Mouse (Mus musculus): ENCODE results near the gene Siah1a. TPM values are rescaled to one million over a fixed set of nuclear protein-coding genes. Genes with fewer than 3 reads are reported as not detected.

Gene Siah1a
- polyA plus RNA-seq, 1 experiment from 2014 or later, result 75.6 TPM

DNA sequence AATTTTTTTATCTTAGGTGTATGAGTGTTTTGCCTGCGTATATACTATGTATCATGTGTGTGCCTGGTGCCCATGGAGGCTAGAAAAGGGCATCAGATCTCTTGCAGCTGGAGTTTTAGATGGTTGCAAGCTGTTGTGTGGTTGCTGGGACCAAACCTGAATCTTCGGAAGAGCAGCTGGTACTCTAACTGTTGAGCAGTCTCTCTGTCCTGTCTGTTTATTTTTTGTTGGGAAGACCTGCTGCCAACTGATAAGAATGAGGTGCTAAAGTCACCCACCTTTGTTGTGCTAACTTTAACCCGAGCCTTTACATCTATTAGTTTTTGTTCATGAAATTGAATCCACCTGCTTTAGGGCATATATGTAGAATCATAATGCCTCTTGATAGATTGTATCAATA lies 43.3 kb downstream of the Siah1a start:
- Histone ChIP-seq H3K27me3 (ENCODE audit: control insufficient read depth, insufficient read depth, low read length) (no peaks in the 10 kb centered on the region), H3K4me3 (ENCODE audit: low read depth, low read length) (no peak overlapping the region), H3K4me2 (ENCODE audit: low read depth) (no peak overlapping the region), H3K4me1 (ENCODE audit: control insufficient read depth, insufficient read depth, low read length) (no peaks in the 10 kb centered on the region), H3K9ac (ENCODE audit: low read length) (no peak overlapping the region), H3K27ac (ENCODE audit: low read depth, low read length) (no peak overlapping the region), H3K36me3 (ENCODE audit: control insufficient read depth, insufficient read depth, low read length) (no peaks in the 10 kb centered on the region), H3K9me3 (ENCODE audit: control insufficient read depth, low read length) (no peaks in the 10 kb centered on the region)
- 91% methylated on average over 3 of the region's 3 CpGs for WGBS
- ATAC-seq (ENCODE audit: insufficient read depth, low FRiP score, low TSS enrichment), result no peak
- no peak for DNase-seq (ENCODE audit: low spot score)

DNA sequence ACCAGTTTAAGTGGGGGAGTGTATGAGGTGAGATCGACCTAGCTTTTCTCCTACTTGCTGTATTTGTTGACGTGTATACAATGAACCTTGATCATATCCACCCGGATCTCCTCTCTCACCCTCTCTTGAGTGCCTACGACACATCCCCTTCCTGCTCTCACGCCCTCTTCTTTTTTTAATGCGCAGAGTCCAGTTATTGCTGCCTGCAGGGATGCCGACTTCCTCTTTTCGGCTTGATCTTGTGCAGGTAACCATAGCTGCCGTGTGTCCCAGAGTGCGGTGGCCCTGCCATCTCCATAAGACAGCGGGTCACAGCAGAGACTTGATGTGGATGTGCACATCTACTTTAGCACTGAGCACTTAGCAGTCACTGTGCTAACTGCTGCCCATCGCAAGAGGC lies 46.3 kb downstream of the Siah1a start:
- WGBS, result 94% methylated on average over 12 of the region's 12 CpGs
- Histone ChIP-seq H3K4me3 (ENCODE audit: low read depth, low read length) (no peak overlapping the region), H3K27ac (ENCODE audit: low read depth, low read length) (no peak overlapping the region), H3K9me3 (ENCODE audit: control insufficient read depth, low read length) (no peaks in the 10 kb centered on the region), H3K27me3 (ENCODE audit: control insufficient read depth, insufficient read depth, low read length) (no peaks in the 10 kb centered on the region), H3K4me2 (ENCODE audit: low read depth) (no peak overlapping the region), H3K36me3 (ENCODE audit: control insufficient read depth, insufficient read depth, low read length) (no peaks in the 10 kb centered on the region), H3K9ac (ENCODE audit: low read length) (no peak overlapping the region), H3K4me1 (ENCODE audit: control insufficient read depth, insufficient read depth, low read length) (no peaks in the 10 kb centered on the region)
- no peak for ATAC-seq (ENCODE audit: insufficient read depth, low FRiP score, low TSS enrichment)
- no peak for DNase-seq (ENCODE audit: low spot score)

GRCm38 (mm10) chr8:86698811-86699421 lies 46.8 kb downstream of the Siah1a start:
- no peak overlapping the region for H3K4me2 ChIP-seq (ENCODE audit: low read depth)
- no peaks in the 10 kb centered on the region for H3K4me1 ChIP-seq (ENCODE audit: control insufficient read depth, insufficient read depth, low read length)
- ATAC-seq (ENCODE audit: insufficient read depth, low FRiP score, low TSS enrichment) (no peak), DNase-seq (ENCODE audit: low spot score) (no peak)
- WGBS, result 81% methylated on average over 1 of the region's 1 CpGs
- H3K9ac ChIP-seq (ENCODE audit: low read length), result no peak overlapping the region
- no peak overlapping the region for H3K27ac ChIP-seq (ENCODE audit: low read depth, low read length)
- no peaks in the 10 kb centered on the region for H3K9me3 ChIP-seq (ENCODE audit: control insufficient read depth, low read length)
- no peaks in the 10 kb centered on the region for H3K36me3 ChIP-seq (ENCODE audit: control insufficient read depth, insufficient read depth, low read length)
- no peaks in the 10 kb centered on the region for H3K27me3 ChIP-seq (ENCODE audit: control insufficient read depth, insufficient read depth, low read length)
- no peak overlapping the region for H3K4me3 ChIP-seq (ENCODE audit: low read depth, low read length)

DNA sequence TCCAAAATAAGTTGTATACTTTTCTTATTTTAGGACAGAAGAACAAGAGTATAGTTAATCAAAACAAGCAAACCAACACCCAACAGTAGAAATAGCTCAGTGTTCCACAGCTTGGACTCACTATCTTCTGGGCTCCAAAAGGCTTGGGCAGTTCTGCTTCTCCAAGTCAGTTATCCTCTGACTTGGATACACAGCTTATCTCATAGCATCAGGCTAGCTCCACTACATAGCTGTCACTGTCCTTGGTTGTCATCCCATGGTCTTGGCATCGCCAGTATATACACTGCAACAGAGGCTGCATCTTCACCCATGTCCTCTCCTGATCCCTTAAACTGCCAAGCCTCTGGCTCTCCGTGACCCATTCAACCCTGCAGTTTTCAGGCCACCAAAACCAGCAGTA lies 50.0 kb downstream of the Siah1a start:
- Histone ChIP-seq H3K4me2 (ENCODE audit: low read depth) (no peak overlapping the region), H3K9me3 (ENCODE audit: control insufficient read depth, low read length) (no peaks in the 10 kb centered on the region), H3K27me3 (ENCODE audit: control insufficient read depth, insufficient read depth, low read length) (no peaks in the 10 kb centered on the region), H3K36me3 (ENCODE audit: control insufficient read depth, insufficient read depth, low read length) (no peaks in the 10 kb centered on the region), H3K9ac (ENCODE audit: low read length) (no peak overlapping the region), H3K4me3 (ENCODE audit: low read depth, low read length) (no peak overlapping the region), H3K4me1 (ENCODE audit: control insufficient read depth, insufficient read depth, low read length) (no peaks in the 10 kb centered on the region), H3K27ac (ENCODE audit: low read depth, low read length) (no peak overlapping the region)
- DNase-seq (ENCODE audit: low spot score), result no peak
- 96% methylated on average over 2 of the region's 2 CpGs for WGBS
- ATAC-seq (ENCODE audit: insufficient read depth, low FRiP score, low TSS enrichment), result no peak

DNA sequence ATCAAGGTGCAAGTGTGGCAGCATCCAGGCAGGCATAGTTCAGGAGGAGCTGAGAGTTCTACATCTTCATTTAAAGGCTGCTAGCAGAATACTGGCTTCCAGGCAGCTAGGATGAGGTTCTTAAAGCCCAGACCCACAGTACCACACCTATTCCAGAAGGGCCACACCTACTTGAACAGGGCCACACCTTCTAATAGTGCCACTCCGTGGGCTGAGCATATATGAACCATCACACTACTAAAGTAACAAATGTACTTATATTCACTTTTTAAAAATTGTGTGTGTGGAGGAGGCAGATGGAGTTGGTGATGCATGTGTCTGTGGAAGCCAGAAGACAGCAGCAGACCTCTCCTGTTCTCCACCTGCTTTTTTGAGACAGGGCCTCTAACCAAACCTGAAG lies 51.7 kb downstream of the Siah1a start:
- no peak overlapping the region for H3K27ac ChIP-seq (ENCODE audit: low read depth, low read length)
- H3K9ac ChIP-seq (ENCODE audit: low read length), result no peak overlapping the region
- no peaks in the 10 kb centered on the region for H3K27me3 ChIP-seq (ENCODE audit: control insufficient read depth, insufficient read depth, low read length)
- ATAC-seq (ENCODE audit: insufficient read depth, low FRiP score, low TSS enrichment), result no peak
- H3K9me3 ChIP-seq (ENCODE audit: control insufficient read depth, low read length), result no peaks in the 10 kb centered on the region
- no peak overlapping the region for H3K4me3 ChIP-seq (ENCODE audit: low read depth, low read length)
- H3K4me2 ChIP-seq (ENCODE audit: low read depth), result no peak overlapping the region
- no peak for DNase-seq (ENCODE audit: low spot score)
- no peaks in the 10 kb centered on the region for H3K4me1 ChIP-seq (ENCODE audit: control insufficient read depth, insufficient read depth, low read length)
- WGBS, result 85% methylated on average over 1 of the region's 1 CpGs
- no peaks in the 10 kb centered on the region for H3K36me3 ChIP-seq (ENCODE audit: control insufficient read depth, insufficient read depth, low read length)

DNA sequence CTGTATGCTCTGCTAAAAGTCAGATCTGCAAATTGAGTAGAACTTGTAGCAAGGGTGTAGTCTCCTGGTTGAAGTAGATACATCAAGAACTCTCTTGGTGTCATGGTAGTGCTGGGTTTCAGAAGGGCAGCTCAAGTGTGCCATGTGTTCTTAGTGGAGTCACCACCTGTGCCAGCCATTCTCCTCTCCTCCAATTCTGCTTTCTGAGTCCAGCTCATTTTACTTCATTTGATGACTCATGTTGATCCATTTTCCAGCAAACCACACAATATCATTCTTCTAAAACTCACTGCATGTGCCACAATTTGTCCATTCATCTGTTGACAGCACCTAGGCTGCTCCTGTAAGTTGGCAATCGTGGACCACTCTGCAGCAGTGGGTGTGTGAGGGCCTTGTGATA lies 53.6 kb downstream of the Siah1a start:
- no peak for ATAC-seq (ENCODE audit: insufficient read depth, low FRiP score, low TSS enrichment)
- Histone ChIP-seq H3K4me3 (ENCODE audit: low read depth, low read length) (no peak overlapping the region), H3K36me3 (ENCODE audit: control insufficient read depth, insufficient read depth, low read length) (no peaks in the 10 kb centered on the region), H3K4me1 (ENCODE audit: control insufficient read depth, insufficient read depth, low read length) (no peaks in the 10 kb centered on the region), H3K4me2 (ENCODE audit: low read depth) (no peak overlapping the region), H3K9me3 (ENCODE audit: control insufficient read depth, low read length) (no peaks in the 10 kb centered on the region), H3K27me3 (ENCODE audit: control insufficient read depth, insufficient read depth, low read length) (no peaks in the 10 kb centered on the region), H3K9ac (ENCODE audit: low read length) (no peak overlapping the region), H3K27ac (ENCODE audit: low read depth, low read length) (no peak overlapping the region)
- WGBS, result 90% methylated on average over 1 of the region's 1 CpGs
- no peak for DNase-seq (ENCODE audit: low spot score)

DNA sequence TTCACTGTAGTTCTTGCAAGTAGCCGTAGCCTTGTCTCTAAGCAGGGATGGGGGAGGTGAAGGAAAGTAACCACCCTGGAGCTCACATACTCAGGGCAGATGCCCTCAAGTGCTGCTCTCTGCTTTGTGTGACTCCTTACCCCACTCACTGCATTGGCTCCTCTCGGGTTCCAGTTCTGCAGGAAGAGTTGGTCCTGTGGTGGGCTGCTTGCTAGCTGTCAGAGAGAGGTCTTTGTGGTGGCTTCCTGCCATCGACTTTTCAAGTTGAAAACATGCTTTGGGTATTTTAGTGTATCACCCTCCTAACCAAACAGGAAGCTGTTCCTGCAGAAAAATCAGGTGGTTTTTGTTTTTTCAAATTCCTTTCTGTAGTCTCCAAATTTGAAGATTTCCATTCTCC lies 59.1 kb downstream of the Siah1a start:
- DNase-seq (ENCODE audit: low spot score) (no peak), ATAC-seq (ENCODE audit: insufficient read depth, low FRiP score, low TSS enrichment) (no peak)
- Histone ChIP-seq H3K4me2 (ENCODE audit: low read depth) (no peak overlapping the region), H3K4me1 (ENCODE audit: control insufficient read depth, insufficient read depth, low read length) (no peaks in the 10 kb centered on the region), H3K4me3 (ENCODE audit: low read depth, low read length) (no peak overlapping the region), H3K36me3 (ENCODE audit: control insufficient read depth, insufficient read depth, low read length) (no peaks in the 10 kb centered on the region), H3K9me3 (ENCODE audit: control insufficient read depth, low read length) (no peaks in the 10 kb centered on the region), H3K27ac (ENCODE audit: low read depth, low read length) (no peak overlapping the region), H3K9ac (ENCODE audit: low read length) (no peak overlapping the region), H3K27me3 (ENCODE audit: control insufficient read depth, insufficient read depth, low read length) (no peaks in the 10 kb centered on the region)
- WGBS, result 86% methylated on average over 3 of the region's 3 CpGs

Other genes with a start within 250 kb of the Siah1a start
- 0.08 TPM in 1 of 2 replicates, not detected in the other for gene Abcc12, start 165.2 kb downstream of the Siah1a start, polyA plus RNA-seq (2014; fragmentation: Nextera tagmentation; extraction: Ambion mirVana)
- gene Lonp2, start 121.9 kb downstream of the Siah1a start, polyA plus RNA-seq (2014; fragmentation: Nextera tagmentation; extraction: Ambion mirVana), result 69.5 and 76.3 TPM in 2 replicates
- 3.2 and 4.9 TPM in 2 replicates for gene Gm10638, start 235 bp downstream of the Siah1a start, polyA plus RNA-seq (2014; fragmentation: Nextera tagmentation; extraction: Ambion mirVana)
- gene N4bp1, start 139.3 kb upstream of the Siah1a start, polyA plus RNA-seq (2014; fragmentation: Nextera tagmentation; extraction: Ambion mirVana), result 11.1 and 12.0 TPM in 2 replicates